Mouse (Mus musculus) hindbrain, embryonic 16.5 days (tissue): Measurements from ENCODE around the gene Abhd5. TPM values are rescaled to one million over a fixed set of nuclear protein-coding genes. Genes with fewer than 3 reads are reported as not detected.

Experiments
- ATAC-seq: fragments of 200-750 bp; cut with Nextera tagmentation; 2 replicates; pipeline ENCODE4 v1.8.0; 2017; ENCODE audit warnings: moderate TSS enrichment, moderate library complexity
- H3K27ac ChIP-seq: fragments of 300-500 bp; sonication (generic); 2 replicates; pipeline ENCODE4 v1.5.1; 2014; ENCODE audit warnings: low read depth, mild to moderate bottlenecking, control low read depth, low read length, moderate library complexity
- H3K27me3 ChIP-seq: fragments of 300-500 bp; sonication (generic); replicated peaks from 2 replicates; pipeline ENCODE4 v1.6.1; 2014; ENCODE audit warnings: low read length; ENCODE audit not compliant: control insufficient read depth, insufficient read depth
- H3K36me3 ChIP-seq: fragments of 300-500 bp; sonication (generic); 2 replicates; pipeline ENCODE4 v1.6.1; 2014; ENCODE audit warnings: mild to moderate bottlenecking, low read length, moderate library complexity, mixed read lengths; ENCODE audit not compliant: control insufficient read depth, insufficient read depth
- H3K4me1 ChIP-seq: fragments of 300-500 bp; sonication (generic); 2 replicates; pipeline ENCODE4 v1.6.1; 2014; ENCODE audit warnings: low read depth, low read length; ENCODE audit not compliant: control insufficient read depth, insufficient read depth
- H3K4me2 ChIP-seq: fragments of 300-500 bp; sonication (generic); 2 replicates; pipeline ENCODE4 v1.6.1; 2014; ENCODE audit warnings: mild to moderate bottlenecking, low read length, control low read depth, moderate library complexity
- H3K4me3 ChIP-seq: fragments of 300-500 bp; sonication (generic); 2 replicates; pipeline ENCODE4 v1.5.1; 2014; ENCODE audit warnings: mild to moderate bottlenecking, low read length, control low read depth, moderate library complexity
- H3K9ac ChIP-seq: fragments of 300-500 bp; sonication (generic); 2 replicates; pipeline ENCODE4 v1.6.1; 2014; ENCODE audit warnings: low read depth, mild to moderate bottlenecking, control low read depth, low read length, moderate library complexity
- H3K9me3 ChIP-seq: fragments of 300-500 bp; sonication (generic); 2 replicates; pipeline ENCODE4 v1.6.1; 2014; ENCODE audit warnings: mild to moderate bottlenecking, low read length, moderate library complexity; ENCODE audit not compliant: control insufficient read depth
- WGBS: fragments of 180-500 bp; shearing (Covaris S2); extraction: QIAGEN DNeasy Blood & Tissue Kit; methylation state at CpG from one replicate; pipeline ENCODE4 v1.1.7; 2014; 5-methylcytosine and 5-hydroxymethylcytosine counted together
- polyA plus RNA-seq: library from polyadenylated mRNA; unstranded; fragments of >200 nt; fragmentation: Nextera tagmentation; extraction: Ambion mirVana; gene quantifications from 2 replicates; pipeline ENCODE4 v1.2.1, GENCODE M21; 2015

The Abhd5 gene
- polyA plus RNA-seq, 1 experiment from 2014 or later, result 27.0 TPM

- WGBS, result 92% methylated on average over 3 of the region's 3 CpGs
- Histone ChIP-seq H3K27ac (no peak overlapping the region), H3K27me3 (no peaks in the 10 kb centered on the region), H3K9me3 (no peaks in the 10 kb centered on the region), H3K4me2 (no peak overlapping the region), H3K4me3 (no peak overlapping the region), H3K36me3 (no peaks in the 10 kb centered on the region), H3K4me1 (no peaks in the 10 kb centered on the region), H3K9ac (no peak overlapping the region)
- ATAC-seq, result no peak
Observed at GRCm38 (mm10) chr9:122354240-122354639, 2.8 kb downstream of the Abhd5 start.

GRCm38 (mm10) chr9:122357073-122357472 is 5.7 kb downstream of the Abhd5 start:
- H3K36me3 ChIP-seq, result no peaks in the 10 kb centered on the region
- no peaks in the 10 kb centered on the region for H3K4me1 ChIP-seq
- H3K27ac ChIP-seq, result no peak overlapping the region
- no peak overlapping the region for H3K4me3 ChIP-seq
- no peaks in the 10 kb centered on the region for H3K9me3 ChIP-seq
- H3K4me2 ChIP-seq, result no peak overlapping the region
- 80% methylated on average over 1 of the region's 1 CpGs for WGBS
- H3K9ac ChIP-seq, result no peak overlapping the region
- H3K27me3 ChIP-seq, result no peaks in the 10 kb centered on the region
- no peak for ATAC-seq

- H3K36me3 ChIP-seq, result no peaks in the 10 kb centered on the region
- H3K4me2 ChIP-seq, result no peak overlapping the region
- H3K4me1 ChIP-seq, result no peaks in the 10 kb centered on the region
- WGBS, result 91% methylated on average over 1 of the region's 1 CpGs
- no peaks in the 10 kb centered on the region for H3K9me3 ChIP-seq
- H3K4me3 ChIP-seq, result no peak overlapping the region
- no peak for ATAC-seq
- H3K9ac ChIP-seq, result no peak overlapping the region
- H3K27ac ChIP-seq, result no peak overlapping the region
- no peaks in the 10 kb centered on the region for H3K27me3 ChIP-seq
Observed at GRCm38 (mm10) chr9:122357626-122358025, 6.2 kb downstream of the Abhd5 start.

GRCm38 (mm10) chr9:122364171-122364570 is 12.8 kb downstream of the Abhd5 start:
- WGBS, result 80% methylated on average over 1 of the region's 1 CpGs

GRCm38 (mm10) chr9:122370292-122370794 is 18.9 kb downstream of the Abhd5 start:
- H3K27me3 ChIP-seq, result no peaks in the 10 kb centered on the region
- H3K4me1 ChIP-seq, result no peaks in the 10 kb centered on the region
- WGBS, result 92% methylated on average over 6 of the region's 6 CpGs
- no peak overlapping the region for H3K4me3 ChIP-seq
- H3K9me3 ChIP-seq, result no peaks in the 10 kb centered on the region
- H3K27ac ChIP-seq, result no peak overlapping the region
- no peak overlapping the region for H3K4me2 ChIP-seq
- no peaks in the 10 kb centered on the region for H3K36me3 ChIP-seq
- no peak for ATAC-seq
- no peak overlapping the region for H3K9ac ChIP-seq

More at GRCm38 (mm10) chr9:122364171-122364570, 12.8 kb downstream of the Abhd5 start:
- H3K4me2 ChIP-seq, result no peak overlapping the region
- no peak for ATAC-seq
- no peaks in the 10 kb centered on the region for H3K27me3 ChIP-seq
- H3K27ac ChIP-seq, result no peak overlapping the region
- H3K4me3 ChIP-seq, result no peak overlapping the region
- H3K36me3 ChIP-seq, result no peaks in the 10 kb centered on the region; the same call in 1 of the 2 replicates
- no peak overlapping the region for H3K9ac ChIP-seq
- H3K9me3 ChIP-seq, result no peaks in the 10 kb centered on the region
- no peaks in the 10 kb centered on the region for H3K4me1 ChIP-seq

GRCm38 (mm10) chr9:122372506-122372905 is 21.1 kb downstream of the Abhd5 start:
- ATAC-seq, result no peak
- 45% methylated on average over 4 of the region's 4 CpGs for WGBS
- Histone ChIP-seq H3K36me3 (no peaks in the 10 kb centered on the region), H3K4me1 (no peaks in the 10 kb centered on the region), H3K27ac (no peak overlapping the region), H3K4me2 (no peak overlapping the region), H3K4me3 (no peak overlapping the region), H3K9ac (no peak overlapping the region), H3K27me3 (no peaks in the 10 kb centered on the region), H3K9me3 (no peaks in the 10 kb centered on the region)

- 83% methylated on average over 1 of the region's 1 CpGs for WGBS
- no peaks in the 10 kb centered on the region for H3K27me3 ChIP-seq
- no peak overlapping the region for H3K27ac ChIP-seq
- ATAC-seq, result no peak
- H3K4me3 ChIP-seq, result no peak overlapping the region
- H3K4me1 ChIP-seq, result no peaks in the 10 kb centered on the region
- no peaks in the 10 kb centered on the region for H3K9me3 ChIP-seq
- no peak overlapping the region for H3K4me2 ChIP-seq
- no peak overlapping the region for H3K9ac ChIP-seq
- H3K36me3 ChIP-seq, result no peaks in the 10 kb centered on the region
Observed at GRCm38 (mm10) chr9:122372991-122373390, 21.6 kb downstream of the Abhd5 start.

GRCm38 (mm10) chr9:122378986-122379385 is 27.6 kb downstream of the Abhd5 start:
- ATAC-seq, result no peak
- no peak overlapping the region for H3K4me3 ChIP-seq
- H3K36me3 ChIP-seq, result peaks cover 5% of the 10 kb centered on the region
- no peak overlapping the region for H3K4me2 ChIP-seq
- no peak overlapping the region for H3K27ac ChIP-seq
- no peaks in the 10 kb centered on the region for H3K9me3 ChIP-seq
- H3K27me3 ChIP-seq, result no peaks in the 10 kb centered on the region
- 81% methylated on average over 6 of the region's 6 CpGs for WGBS
- H3K9ac ChIP-seq, result no peak overlapping the region
- no peaks in the 10 kb centered on the region for H3K4me1 ChIP-seq

- ATAC-seq, result no peak
- 33% methylated on average over 6 of the region's 6 CpGs for WGBS
- H3K27me3 ChIP-seq, result no peaks in the 10 kb centered on the region
- no peaks in the 10 kb centered on the region for H3K4me1 ChIP-seq
- no peak overlapping the region for H3K27ac ChIP-seq
- H3K4me2 ChIP-seq, result no peak overlapping the region
- H3K36me3 ChIP-seq, result peaks cover 5% of the 10 kb centered on the region
- no peak overlapping the region for H3K9ac ChIP-seq
- H3K9me3 ChIP-seq, result no peaks in the 10 kb centered on the region
- no peak overlapping the region for H3K4me3 ChIP-seq
Observed at GRCm38 (mm10) chr9:122380959-122381358, 29.6 kb downstream of the Abhd5 start.

- H3K27ac ChIP-seq, result no peak overlapping the region
- ATAC-seq, result no peak
- H3K36me3 ChIP-seq, result peaks cover 5% of the 10 kb centered on the region
- no peak overlapping the region for H3K9ac ChIP-seq
- H3K4me1 ChIP-seq, result no peaks in the 10 kb centered on the region
- H3K4me2 ChIP-seq, result no peak overlapping the region
- H3K27me3 ChIP-seq, result no peaks in the 10 kb centered on the region
- WGBS, result 69% methylated on average over 6 of the region's 6 CpGs
- no peak overlapping the region for H3K4me3 ChIP-seq
- no peaks in the 10 kb centered on the region for H3K9me3 ChIP-seq
Observed at GRCm38 (mm10) chr9:122382006-122382405, 30.6 kb downstream of the Abhd5 start.
